Mouse (Mus musculus): ENCODE results near the gene Lsm6. TPM values are rescaled to one million over a fixed set of nuclear protein-coding genes. Genes with fewer than 3 reads are reported as not detected.
"Not testable (repeated sequence)": the region's sequence is repeated elsewhere in the genome, so short reads cannot be mapped to it uniquely, and the experiment has no call there.

The Lsm6 gene
- polyA plus RNA-seq, 1 experiment from 2014 or later: 155 TPM

DNA sequence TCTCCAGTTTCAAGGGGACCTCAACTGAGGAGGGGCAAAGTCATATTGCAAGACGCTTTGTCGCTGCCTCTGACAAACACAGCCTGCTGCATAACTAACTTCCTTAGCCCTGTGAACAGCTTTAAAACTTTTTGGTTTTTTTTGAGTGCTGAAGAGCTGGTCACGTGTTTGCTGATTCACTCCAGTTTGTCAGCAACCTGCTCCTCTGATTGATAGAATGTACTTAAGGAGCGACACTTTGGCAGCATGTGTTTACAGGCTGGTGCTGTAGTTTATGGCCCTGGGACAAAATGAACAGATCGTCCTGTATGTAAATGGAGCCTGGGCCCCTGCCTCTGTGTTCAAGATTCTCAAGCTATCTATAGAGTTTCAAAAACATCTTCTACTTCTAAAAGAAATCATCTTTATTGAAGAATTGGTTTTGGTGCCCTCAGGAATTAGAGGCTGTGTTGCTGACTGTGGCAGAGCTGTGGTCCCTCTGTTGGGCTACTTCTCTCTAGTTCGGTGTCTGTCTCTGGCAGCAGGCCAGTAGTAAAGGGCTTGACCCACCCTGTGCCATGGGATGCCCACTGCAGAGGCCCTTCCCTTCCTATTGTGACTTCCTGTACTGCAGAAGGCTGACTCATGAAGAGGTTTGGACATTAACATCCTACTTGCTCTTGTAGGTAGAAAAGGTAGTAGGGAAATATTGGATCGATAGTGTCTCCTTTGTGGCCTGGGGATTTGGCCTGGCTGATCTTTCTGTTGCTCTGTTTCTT lies 17.9 kb upstream of the Lsm6 start:
- ATAC-seq (replicated peaks; ENCODE audit: extremely low read depth, insufficient read depth, low FRiP score): no peak
- Histone ChIP-seq H3K36me3 (ENCODE audit: control insufficient read depth, insufficient read depth) (no peaks in the 10 kb centered on the region), H3K4me3 (ENCODE audit: low read length) (no peak overlapping the region), H3K9me3 (replicated peaks; ENCODE audit: control insufficient read depth, low read length) (no peaks in the 10 kb centered on the region), H3K4me1 (ENCODE audit: control insufficient read depth, insufficient read depth, low read length) (no peaks in the 10 kb centered on the region), H3K9ac (ENCODE audit: low read length) (no peak overlapping the region), H3K27me3 (ENCODE audit: control insufficient read depth, insufficient read depth, low read length) (no peaks in the 10 kb centered on the region), H3K4me2 (ENCODE audit: low read depth, low read length) (no peak overlapping the region), H3K27ac (ENCODE audit: low read length) (no peak overlapping the region)
- 71% methylated on average over 7 of the region's 7 CpGs for WGBS

DNA sequence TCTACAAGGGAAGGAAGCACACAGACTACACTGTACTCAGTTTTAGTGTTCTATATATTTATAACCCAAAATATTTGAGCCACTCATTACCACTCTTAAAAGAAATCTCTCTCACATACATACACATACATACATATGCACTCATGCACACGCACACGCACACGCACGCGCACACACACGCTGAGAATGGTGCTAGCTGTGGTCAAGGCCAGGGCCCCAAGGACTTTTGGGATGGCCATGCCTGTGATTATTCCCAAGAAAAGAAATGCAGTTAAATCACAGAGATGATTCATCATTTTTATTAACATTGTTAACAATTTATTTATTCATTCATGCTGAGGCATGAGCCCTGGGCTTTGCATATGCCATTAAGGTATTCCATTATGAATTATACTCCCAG lies 15.2 kb upstream of the Lsm6 start:
- no peak for ATAC-seq (replicated peaks; ENCODE audit: extremely low read depth, insufficient read depth, low FRiP score)
- no peaks in the 10 kb centered on the region for H3K36me3 ChIP-seq (ENCODE audit: control insufficient read depth, insufficient read depth)
- H3K27me3 ChIP-seq (ENCODE audit: control insufficient read depth, insufficient read depth, low read length): no peaks in the 10 kb centered on the region
- no peak overlapping the region for H3K27ac ChIP-seq (ENCODE audit: low read length)
- H3K4me2 ChIP-seq (ENCODE audit: low read depth, low read length): no peak overlapping the region
- H3K4me1 ChIP-seq (ENCODE audit: control insufficient read depth, insufficient read depth, low read length): no peaks in the 10 kb centered on the region
- 95% methylated on average over 6 of the region's 6 CpGs for WGBS
- H3K9ac ChIP-seq (ENCODE audit: low read length): no peak overlapping the region
- H3K9me3 ChIP-seq (replicated peaks; ENCODE audit: control insufficient read depth, low read length): no peaks in the 10 kb centered on the region
- no peak overlapping the region for H3K4me3 ChIP-seq (ENCODE audit: low read length)

DNA sequence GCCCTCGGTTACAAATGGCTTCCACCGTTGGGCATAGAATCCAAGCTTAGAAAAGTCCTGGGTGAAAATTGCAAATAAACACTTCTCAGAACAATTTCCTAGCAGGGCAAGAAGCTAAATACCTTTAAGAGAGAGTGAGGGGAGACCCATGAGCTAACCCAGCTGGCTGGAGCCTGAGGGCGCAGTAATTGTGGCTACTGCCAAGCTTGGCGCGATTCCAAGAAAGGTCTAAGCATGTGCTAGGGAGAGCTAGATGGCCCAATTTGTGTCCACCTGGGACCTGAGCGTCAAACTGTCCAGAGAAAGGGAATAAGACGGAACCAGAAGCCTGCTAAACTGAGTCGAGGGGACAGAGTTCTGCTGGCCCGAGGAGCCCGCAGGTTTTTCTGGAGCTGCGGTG lies 7.5 kb upstream of the Lsm6 start:
- ATAC-seq (replicated peaks; ENCODE audit: extremely low read depth, insufficient read depth, low FRiP score): no peak
- Histone ChIP-seq H3K9me3 (replicated peaks; ENCODE audit: control insufficient read depth, low read length) (no peaks in the 10 kb centered on the region), H3K4me3 (ENCODE audit: low read length) (no peak overlapping the region), H3K4me1 (ENCODE audit: control insufficient read depth, insufficient read depth, low read length) (no peaks in the 10 kb centered on the region), H3K36me3 (ENCODE audit: control insufficient read depth, insufficient read depth) (no peaks in the 10 kb centered on the region), H3K9ac (ENCODE audit: low read length) (no peak overlapping the region), H3K27ac (ENCODE audit: low read length) (no peak overlapping the region), H3K27me3 (ENCODE audit: control insufficient read depth, insufficient read depth, low read length) (no peaks in the 10 kb centered on the region), H3K4me2 (ENCODE audit: low read depth, low read length) (no peak overlapping the region)
- 80% methylated on average over 11 of the region's 11 CpGs for whole genome bisulfite sequencing

DNA sequence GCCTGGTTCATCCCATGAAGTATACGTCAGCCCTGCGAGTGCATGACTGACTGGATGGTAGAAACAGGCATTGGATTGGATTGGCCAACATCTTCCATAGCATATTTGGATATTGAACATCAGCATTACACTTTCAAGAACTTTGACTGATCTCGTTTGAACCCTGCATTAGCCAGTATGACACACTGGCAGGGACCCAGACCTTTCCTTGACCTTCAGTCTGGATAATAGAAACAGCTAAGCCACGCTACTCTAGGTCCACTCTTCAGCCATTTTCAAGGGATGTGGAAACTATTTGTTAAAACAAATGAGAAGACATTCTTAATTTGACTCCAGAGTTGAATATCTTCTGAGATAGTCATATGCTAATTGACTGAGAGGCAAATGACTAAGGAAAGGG lies 3.6 kb upstream of the Lsm6 start:
- Histone ChIP-seq H3K4me3 (ENCODE audit: low read length) (no peak overlapping the region), H3K9me3 (replicated peaks; ENCODE audit: control insufficient read depth, low read length) (no peaks in the 10 kb centered on the region), H3K9ac (ENCODE audit: low read length) (no peak overlapping the region), H3K4me2 (ENCODE audit: low read depth, low read length) (no peak overlapping the region), H3K27ac (ENCODE audit: low read length) (no peak overlapping the region), H3K36me3 (ENCODE audit: control insufficient read depth, insufficient read depth) (no peaks in the 10 kb centered on the region), H3K27me3 (ENCODE audit: control insufficient read depth, insufficient read depth, low read length) (no peaks in the 10 kb centered on the region), H3K4me1 (ENCODE audit: control insufficient read depth, insufficient read depth, low read length) (peaks cover 6% of the 10 kb centered on the region)
- no peak for ATAC-seq (replicated peaks; ENCODE audit: extremely low read depth, insufficient read depth, low FRiP score)
- WGBS: 75% methylated on average over 4 of the region's 4 CpGs

DNA sequence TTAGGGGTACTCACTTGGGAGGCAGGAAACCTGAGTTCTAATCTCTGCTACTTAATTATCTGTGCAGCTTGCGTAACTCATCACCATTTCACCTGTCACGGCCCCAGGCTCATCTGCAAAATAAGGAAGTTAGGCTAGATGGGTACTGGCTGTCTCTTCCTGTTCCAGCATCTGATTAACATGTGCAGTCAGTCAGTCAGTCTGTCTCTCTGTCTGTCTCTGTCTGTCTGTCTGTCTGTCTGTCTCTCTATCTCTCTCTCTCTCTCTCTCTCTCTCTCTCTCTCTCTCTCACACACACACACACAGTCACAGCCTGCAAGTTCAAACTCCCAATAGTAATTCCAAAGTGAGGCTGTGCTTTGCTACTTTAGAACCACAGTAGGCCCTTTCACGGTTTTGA lies 967 bp downstream of the Lsm6 start:
- not testable (repeated sequence) for H3K9me3 ChIP-seq (replicated peaks; ENCODE audit: control insufficient read depth, low read length); H3K36me3 ChIP-seq (ENCODE audit: control insufficient read depth, insufficient read depth); ATAC-seq (replicated peaks; ENCODE audit: extremely low read depth, insufficient read depth, low FRiP score); H3K27me3 ChIP-seq (ENCODE audit: control insufficient read depth, insufficient read depth, low read length)
- H3K4me2 ChIP-seq (ENCODE audit: low read depth, low read length): peak overlapping the region; percentile 81
- peaks cover 10% of the 10 kb centered on the region for H3K4me1 ChIP-seq (ENCODE audit: control insufficient read depth, insufficient read depth, low read length)
- H3K9ac ChIP-seq (ENCODE audit: low read length): peak overlapping the region; percentile 92
- peak overlapping the region; percentile 89 for H3K4me3 ChIP-seq (ENCODE audit: low read length)
- 18% methylated on average over 3 of the region's 3 CpGs for WGBS
- peak overlapping the region; percentile 97 for H3K27ac ChIP-seq (ENCODE audit: low read length)

DNA sequence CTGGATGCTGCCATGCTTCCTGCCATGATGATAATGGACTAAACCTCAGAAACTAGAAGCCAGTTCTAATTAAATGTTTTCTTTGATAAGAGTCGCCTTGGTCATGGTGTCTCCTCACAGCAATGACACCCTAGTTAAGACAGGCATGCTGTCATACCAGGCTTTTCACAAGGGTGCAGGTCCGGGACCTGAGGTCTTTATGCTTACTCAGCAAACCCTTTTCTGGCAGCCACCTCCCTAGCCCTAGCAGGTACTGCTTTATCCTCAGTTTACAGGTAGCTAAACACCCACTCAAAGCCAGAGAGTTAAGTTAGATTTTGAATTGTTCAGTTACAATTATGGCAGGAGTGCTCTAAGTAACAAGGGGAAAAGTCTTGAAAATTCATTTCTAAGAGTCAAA lies 6.2 kb downstream of the Lsm6 start:
- H3K4me3 ChIP-seq (ENCODE audit: low read length): no peak overlapping the region
- peaks cover 5% of the 10 kb centered on the region for H3K4me1 ChIP-seq (ENCODE audit: control insufficient read depth, insufficient read depth, low read length)
- WGBS: 93% methylated on average over 2 of the region's 2 CpGs
- peaks cover 13% of the 10 kb centered on the region for H3K36me3 ChIP-seq (ENCODE audit: control insufficient read depth, insufficient read depth)
- no peaks in the 10 kb centered on the region for H3K9me3 ChIP-seq (replicated peaks; ENCODE audit: control insufficient read depth, low read length)
- H3K4me2 ChIP-seq (ENCODE audit: low read depth, low read length): no peak overlapping the region
- H3K27me3 ChIP-seq (ENCODE audit: control insufficient read depth, insufficient read depth, low read length): no peaks in the 10 kb centered on the region
- no peak for ATAC-seq (replicated peaks; ENCODE audit: extremely low read depth, insufficient read depth, low FRiP score)
- no peak overlapping the region for H3K27ac ChIP-seq (ENCODE audit: low read length)
- no peak overlapping the region for H3K9ac ChIP-seq (ENCODE audit: low read length)

DNA sequence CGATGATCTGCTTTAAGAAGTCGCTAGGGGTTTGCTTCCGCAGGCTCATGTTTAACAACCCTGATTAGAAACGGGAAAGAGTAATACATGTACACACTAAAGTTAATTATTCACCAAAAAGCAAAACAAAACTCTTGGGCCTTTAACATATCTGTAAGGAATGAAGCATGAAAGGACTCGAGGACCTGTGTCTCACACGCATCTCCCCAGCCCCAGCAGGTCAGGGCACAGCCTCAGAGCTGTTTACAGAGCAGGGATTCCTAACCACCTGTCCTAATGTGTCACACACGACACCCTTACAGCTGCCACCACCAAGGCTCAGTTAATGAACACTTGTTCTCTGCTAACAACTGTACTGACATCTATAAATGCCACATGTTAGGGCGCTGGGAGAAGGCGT lies 7.9 kb downstream of the Lsm6 start:
- Histone ChIP-seq H3K4me1 (ENCODE audit: control insufficient read depth, insufficient read depth, low read length) (no peaks in the 10 kb centered on the region), H3K27me3 (ENCODE audit: control insufficient read depth, insufficient read depth, low read length) (no peaks in the 10 kb centered on the region), H3K9me3 (replicated peaks; ENCODE audit: control insufficient read depth, low read length) (no peaks in the 10 kb centered on the region), H3K27ac (ENCODE audit: low read length) (no peak overlapping the region), H3K4me3 (ENCODE audit: low read length) (no peak overlapping the region), H3K4me2 (ENCODE audit: low read depth, low read length) (no peak overlapping the region), H3K9ac (ENCODE audit: low read length) (no peak overlapping the region), H3K36me3 (ENCODE audit: control insufficient read depth, insufficient read depth) (peaks cover 25% of the 10 kb centered on the region)
- no peak for ATAC-seq (replicated peaks; ENCODE audit: extremely low read depth, insufficient read depth, low FRiP score)
- 85% methylated on average over 9 of the region's 9 CpGs for WGBS

DNA sequence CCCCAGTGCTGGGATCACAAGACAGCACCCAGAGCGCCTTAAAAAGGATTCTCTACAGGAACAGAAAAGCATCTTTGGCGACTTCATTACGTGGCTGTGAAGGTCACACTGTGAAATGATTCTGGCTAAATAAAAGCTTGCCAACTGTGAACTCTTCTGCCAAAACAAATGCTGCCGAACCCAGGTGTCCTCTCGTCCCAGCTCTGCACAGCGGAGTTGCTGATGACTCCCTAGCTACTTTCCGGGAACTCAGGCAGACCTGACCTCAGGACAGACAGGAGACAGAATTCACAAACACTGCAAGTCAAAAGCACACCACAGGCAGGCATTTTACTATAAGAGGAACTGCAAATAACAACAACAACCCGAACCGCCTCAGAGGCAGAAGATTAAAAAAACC lies 8.5 kb downstream of the Lsm6 start:
- ATAC-seq (replicated peaks; ENCODE audit: extremely low read depth, insufficient read depth, low FRiP score): no peak
- Histone ChIP-seq H3K36me3 (ENCODE audit: control insufficient read depth, insufficient read depth) (peaks cover 29% of the 10 kb centered on the region), H3K4me3 (ENCODE audit: low read length) (no peak overlapping the region), H3K9me3 (replicated peaks; ENCODE audit: control insufficient read depth, low read length) (no peaks in the 10 kb centered on the region), H3K27ac (ENCODE audit: low read length) (no peak overlapping the region), H3K9ac (ENCODE audit: low read length) (no peak overlapping the region), H3K4me1 (ENCODE audit: control insufficient read depth, insufficient read depth, low read length) (no peaks in the 10 kb centered on the region), H3K4me2 (ENCODE audit: low read depth, low read length) (no peak overlapping the region), H3K27me3 (ENCODE audit: control insufficient read depth, insufficient read depth, low read length) (no peaks in the 10 kb centered on the region)
- 92% methylated on average over 9 of the region's 9 CpGs for WGBS

DNA sequence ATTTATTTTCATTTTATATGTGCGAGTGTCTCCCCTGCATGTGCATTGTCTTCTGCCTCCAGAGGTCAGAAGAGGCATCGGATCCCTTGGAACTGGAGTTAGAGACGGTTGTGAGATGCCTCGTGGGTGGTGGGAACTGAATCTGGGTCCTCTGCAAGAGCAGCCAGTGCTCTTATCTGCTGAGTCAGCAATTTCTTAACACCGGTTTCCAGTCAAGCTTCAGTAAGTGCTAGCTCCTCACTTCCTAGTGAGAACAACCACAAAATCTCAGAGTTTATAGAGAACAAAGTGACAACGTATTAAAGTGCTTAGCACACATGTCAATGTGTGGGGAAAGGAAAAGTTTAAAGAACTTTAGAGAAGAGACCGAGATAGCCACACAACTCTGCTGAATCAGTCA lies 9.2 kb downstream of the Lsm6 start:
- H3K36me3 ChIP-seq (ENCODE audit: control insufficient read depth, insufficient read depth): peaks cover 36% of the 10 kb centered on the region
- WGBS: 94% methylated on average over 7 of the region's 7 CpGs
- H3K9me3 ChIP-seq (replicated peaks; ENCODE audit: control insufficient read depth, low read length): no peaks in the 10 kb centered on the region

More for the DNA sequence above, 9.2 kb downstream of the Lsm6 start:
- Histone ChIP-seq H3K9ac (ENCODE audit: low read length) (no peak overlapping the region), H3K4me1 (ENCODE audit: control insufficient read depth, insufficient read depth, low read length) (no peaks in the 10 kb centered on the region), H3K4me2 (ENCODE audit: low read depth, low read length) (no peak overlapping the region), H3K4me3 (ENCODE audit: low read length) (no peak overlapping the region), H3K27me3 (ENCODE audit: control insufficient read depth, insufficient read depth, low read length) (no peaks in the 10 kb centered on the region), H3K27ac (ENCODE audit: low read length) (no peak overlapping the region)
- ATAC-seq (replicated peaks; ENCODE audit: extremely low read depth, insufficient read depth, low FRiP score): no peak
